Mouse (Mus musculus) gastrocnemius, postnatal 25 days (tissue): Measurements from ENCODE around the gene Cradd. TPM values are rescaled to one million over a fixed set of nuclear protein-coding genes. Genes with fewer than 3 reads are reported as not detected.

ENCODE experiments used
- DNase-seq: peaks from one replicate; pipeline ENCODE4 v3.0.0; 2022
- total RNA-seq, 2 experiments: library from RNA; stranded (reverse); gene quantifications; 1 replicate in 1 of 2; 2 replicates in 1 of 2; pipeline ENCODE4 v1.2.3; 2021

Gene Cradd
- total RNA-seq, 2 experiments from 2014 or later, result 8.3 to 8.5 TPM

DNA sequence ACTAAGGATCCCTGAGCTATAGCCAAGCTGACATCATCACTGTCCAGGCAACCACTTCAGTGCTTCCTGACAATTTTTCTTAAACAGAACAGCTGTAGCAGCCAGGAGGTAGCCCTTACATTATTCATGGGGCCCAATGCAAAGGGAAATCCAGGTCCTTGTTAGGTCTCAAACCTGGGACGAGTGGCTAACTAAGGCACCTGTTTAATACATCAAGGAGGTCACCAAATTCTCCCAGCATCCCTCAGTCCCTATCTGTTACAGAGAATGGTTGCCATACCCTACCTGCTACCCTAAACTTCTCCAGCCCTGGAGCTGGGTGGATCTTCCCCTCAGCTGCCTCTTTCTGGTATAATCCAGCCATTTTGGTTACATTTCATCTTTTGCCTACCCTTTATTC, 10.9 kb upstream of the Cradd start:
- no peak for DNase-seq

DNA sequence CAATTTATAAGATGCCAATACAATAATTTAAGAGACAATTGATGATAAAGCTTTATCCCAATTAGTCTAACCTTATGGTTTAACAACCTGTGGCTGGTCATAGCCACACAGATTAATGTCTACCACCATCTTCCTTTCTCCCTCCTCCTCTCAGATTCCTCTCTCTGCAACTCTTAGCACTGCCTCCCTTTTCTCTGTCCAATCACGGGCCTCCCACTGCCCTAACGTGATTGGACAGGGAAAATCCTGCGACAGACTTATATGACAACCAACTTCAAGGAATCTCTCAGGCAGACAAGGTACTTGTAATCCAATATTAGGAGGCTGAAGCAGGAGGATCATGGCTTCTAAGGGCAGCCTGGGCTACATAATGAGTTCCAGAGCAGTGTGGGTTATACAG, 8.7 kb upstream of the Cradd start:
- no peak for DNase-seq

DNA sequence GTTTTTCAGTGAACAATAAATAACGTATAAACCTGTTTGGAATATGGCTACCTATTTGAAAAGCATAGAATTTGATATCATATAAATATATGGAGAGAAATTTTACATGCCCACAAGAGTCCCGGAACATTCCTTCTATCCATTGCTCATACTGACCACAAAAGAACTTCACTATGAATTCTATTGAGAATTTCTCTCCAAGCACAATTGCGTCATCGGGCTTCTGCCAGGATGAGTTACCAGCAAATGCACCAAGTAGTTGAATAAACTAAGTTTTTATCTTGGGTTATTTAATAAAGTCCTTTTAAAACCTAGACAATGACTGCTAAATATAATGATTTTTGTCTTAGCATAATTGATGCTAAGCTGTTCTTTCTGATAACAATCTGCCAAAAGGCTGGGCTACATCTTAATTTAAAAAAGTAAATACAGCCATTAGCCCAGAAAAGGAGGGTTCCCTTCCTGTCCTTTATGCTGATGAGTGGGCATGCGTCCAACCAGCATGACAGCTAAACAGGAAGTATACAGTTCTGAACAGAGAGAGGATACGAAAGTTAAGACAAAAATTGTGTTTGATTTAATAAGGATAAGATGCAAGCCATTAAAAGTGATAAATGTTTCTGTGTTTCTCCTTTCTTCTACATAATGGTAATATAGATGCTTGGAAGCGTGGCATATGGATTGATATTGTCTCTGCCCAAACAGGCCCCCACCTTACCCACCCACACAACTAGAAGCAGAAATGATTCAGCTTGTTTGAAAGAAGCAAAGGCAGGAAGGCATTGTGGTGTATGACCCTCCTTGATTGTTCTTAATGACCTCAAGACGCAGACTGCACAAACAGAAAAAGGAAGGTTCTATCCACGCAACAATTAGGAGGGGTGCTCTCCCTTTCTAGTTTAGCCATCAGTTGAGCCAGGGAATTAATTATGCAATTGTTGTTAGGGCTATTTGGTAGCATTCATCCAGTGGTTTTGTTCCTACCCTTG, 6.7 kb upstream of the Cradd start:
- DNase-seq, result no peak

DNA sequence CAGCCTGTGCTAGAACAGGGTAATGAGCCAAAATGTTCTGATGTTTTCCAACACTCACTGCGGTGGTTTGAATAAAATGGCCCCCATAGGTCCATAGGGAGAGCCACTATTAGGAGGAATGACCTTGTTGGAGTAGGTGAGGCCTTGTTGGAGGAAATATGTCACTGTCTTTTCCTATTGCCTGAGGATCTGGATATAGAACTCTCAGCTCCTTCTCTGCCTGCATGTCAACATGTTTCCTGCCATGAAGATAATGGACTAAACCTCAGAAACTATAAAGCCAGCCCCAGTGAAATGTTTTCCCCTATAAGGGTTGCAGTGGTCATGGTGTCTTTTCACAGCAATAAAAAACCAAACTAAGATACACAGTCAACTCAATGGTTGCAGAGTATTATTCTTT, 6.0 kb upstream of the Cradd start:
- DNase-seq, result no peak

DNA sequence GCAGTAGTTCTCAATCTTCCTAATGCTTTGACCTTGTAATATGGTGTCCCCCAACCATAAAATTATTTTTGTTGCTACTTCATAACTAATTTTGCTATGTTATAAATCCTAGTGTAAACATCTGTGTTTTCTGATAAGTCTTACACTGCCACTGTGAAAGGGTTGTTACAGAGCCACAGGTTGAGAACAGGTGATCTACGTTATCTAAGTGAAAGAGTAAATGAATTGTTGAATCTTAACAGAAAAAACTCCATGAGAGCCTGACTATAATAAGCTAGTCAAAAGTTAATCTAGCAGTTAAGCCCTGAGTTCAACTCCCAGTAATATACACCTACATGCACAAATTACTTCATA, 322 bp upstream of the Cradd start:
- no peak for DNase-seq

DNA sequence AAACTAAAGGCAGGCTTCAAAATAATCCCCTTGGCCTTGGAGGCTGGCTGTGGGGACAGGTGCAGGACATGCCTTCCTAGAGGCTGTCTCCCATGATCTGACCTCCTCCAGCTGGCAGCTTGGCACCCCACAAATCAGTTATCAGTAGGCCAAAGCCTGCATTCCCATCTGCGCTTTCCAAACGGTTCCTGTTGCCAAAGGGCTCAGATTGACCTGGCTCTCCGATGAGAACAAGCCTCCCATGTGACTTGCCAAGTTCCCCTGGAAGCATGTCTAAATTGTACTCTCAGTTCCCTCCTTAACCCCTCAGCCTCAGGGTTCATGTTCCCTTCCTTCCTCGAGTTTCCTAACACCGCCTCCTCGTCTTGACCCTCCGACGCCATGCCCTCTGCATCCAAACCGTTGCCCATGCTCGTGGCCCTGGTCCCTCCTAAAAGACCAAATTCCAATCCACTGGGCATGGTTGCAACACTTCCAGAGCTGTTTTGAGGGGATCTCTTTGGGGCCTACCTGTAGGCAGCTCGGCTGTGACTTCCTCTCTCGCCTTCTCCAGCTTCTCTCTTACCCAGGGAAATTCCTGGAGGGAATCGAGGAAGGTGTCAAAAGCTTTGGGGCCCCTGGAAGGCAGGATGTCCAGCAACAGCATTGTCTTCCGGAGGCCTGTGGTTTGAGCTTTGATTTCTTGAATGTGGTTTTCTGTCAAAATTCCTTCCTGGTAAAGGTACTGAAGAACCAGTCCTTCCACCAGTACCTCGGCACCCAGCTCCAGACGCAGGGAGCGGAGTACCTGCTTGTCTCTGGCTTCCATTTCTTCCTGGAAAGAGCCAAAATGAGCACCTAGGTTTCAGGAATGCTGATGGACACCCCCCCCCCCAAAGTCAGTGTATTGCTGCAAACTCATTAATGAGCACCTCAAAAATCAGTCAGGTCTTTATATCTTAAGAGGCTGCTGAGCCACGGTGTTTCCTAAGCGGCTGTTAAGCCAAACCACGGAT, 1.6 kb downstream of the Cradd start:
- DNase-seq, result peak; percentile 90

DNA sequence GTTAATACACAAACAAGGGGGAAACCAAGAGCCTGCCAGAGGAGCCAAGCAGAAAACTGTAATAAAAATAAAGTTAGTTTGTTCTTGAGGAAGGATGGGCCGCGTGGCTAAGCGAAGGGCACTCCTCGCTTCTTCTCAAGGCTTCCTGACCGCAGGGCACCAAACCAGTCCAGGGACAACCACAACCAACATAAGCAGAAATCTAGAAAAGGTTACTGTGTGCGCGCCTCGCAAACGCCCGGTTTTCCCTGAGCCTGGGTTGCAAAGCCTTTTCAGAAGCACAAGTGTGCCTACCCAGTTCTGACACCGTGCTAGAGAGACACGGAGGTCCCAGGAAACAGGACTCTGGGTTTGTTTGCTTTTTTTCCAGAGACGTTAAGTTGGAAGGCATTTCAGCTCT, 4.9 kb downstream of the Cradd start:
- no peak for DNase-seq

DNA sequence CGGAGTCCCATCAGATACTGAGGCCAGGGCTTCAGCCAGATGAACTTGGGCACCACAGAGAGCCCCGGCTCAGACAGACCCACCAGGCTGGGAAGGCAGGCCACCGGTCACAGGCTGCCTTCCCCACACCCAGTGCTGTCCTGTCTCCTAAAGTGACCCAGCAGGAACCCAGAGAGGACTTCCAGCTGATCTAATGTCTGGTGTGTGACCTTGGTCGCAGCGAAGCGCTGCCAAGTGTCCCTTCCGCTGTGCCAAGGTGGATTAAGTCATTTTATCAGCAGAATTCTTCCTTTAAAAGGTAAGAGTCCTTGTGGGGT, 5.6 kb downstream of the Cradd start:
- DNase-seq, result peak; percentile 55

DNA sequence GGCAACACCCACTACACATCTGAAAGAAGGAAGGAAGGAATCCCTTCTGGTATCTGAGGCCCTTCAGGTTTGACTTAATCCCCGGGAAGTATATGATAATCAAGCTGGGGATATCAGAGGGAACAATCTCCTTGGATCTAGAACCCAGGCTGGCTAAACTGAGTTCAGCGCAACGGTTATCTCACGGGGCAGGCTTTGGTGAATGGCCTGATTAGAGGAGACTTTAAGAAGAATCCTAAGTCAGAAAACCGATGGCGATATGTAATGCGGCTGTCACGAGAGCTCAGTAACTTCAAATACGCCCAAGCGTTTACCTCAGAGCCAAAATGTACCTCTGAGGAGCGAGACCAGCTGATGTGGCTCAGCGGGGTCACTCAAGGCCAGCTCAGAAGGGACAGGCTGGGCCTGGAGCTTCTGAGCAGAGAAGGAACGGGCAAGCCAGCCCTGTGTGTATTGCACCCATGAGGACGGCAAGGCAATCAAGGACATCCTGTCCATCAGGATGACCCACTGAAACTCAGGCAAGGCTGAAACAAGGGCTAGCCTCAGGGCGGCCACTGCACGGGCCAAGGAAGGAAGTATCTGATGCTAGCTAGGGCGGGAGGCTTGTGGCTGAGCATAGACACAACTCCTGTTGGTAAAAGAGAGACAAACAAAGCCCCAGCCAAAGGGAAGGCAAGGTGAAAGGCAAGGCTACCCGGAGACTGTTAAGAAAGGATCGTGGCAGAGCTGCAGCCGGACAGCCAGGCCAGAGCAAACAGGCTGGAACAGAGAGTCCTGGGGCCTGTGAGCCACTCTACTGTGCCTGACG, 6.1 kb downstream of the Cradd start:
- DNase-seq, result peak; percentile 76

DNA sequence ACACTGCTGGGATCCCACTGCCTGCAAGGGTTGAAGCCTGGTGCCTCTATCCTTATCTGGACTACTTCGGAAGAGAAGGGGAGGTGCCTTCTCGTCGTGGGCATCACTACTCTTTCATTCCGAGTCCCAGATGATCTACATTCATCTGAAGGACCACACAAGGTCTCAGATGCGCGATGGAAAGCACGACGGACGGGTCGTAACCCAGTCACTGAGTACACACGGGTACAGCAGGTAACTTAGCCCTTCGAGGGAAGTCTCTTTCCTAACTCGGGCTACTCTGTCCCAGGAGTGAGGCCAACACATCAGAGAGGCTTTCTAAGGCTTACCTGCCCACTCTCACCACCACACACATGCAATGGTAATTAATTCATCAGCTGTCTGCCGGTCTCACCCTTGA, 6.8 kb downstream of the Cradd start:
- no peak for DNase-seq

DNA sequence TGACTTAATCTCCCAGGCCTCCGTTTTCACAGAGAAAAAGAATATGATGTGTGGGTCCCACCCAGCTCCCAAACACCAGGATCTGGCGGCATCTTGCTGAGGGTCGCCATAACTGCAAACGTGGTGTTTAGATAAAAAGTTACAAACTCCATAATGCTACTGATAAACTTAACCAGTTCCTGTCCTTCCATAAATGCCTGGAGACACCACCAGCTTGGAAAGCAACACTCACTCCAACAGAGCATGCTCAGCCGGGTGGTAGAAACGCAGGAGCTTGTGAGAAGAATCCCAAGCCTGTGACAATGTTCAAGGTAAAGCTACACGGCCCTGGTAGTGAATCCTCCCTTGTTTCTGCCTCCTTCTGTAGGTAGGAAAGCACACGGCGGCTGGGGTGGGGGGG, 7.3 kb downstream of the Cradd start:
- no peak for DNase-seq

DNA sequence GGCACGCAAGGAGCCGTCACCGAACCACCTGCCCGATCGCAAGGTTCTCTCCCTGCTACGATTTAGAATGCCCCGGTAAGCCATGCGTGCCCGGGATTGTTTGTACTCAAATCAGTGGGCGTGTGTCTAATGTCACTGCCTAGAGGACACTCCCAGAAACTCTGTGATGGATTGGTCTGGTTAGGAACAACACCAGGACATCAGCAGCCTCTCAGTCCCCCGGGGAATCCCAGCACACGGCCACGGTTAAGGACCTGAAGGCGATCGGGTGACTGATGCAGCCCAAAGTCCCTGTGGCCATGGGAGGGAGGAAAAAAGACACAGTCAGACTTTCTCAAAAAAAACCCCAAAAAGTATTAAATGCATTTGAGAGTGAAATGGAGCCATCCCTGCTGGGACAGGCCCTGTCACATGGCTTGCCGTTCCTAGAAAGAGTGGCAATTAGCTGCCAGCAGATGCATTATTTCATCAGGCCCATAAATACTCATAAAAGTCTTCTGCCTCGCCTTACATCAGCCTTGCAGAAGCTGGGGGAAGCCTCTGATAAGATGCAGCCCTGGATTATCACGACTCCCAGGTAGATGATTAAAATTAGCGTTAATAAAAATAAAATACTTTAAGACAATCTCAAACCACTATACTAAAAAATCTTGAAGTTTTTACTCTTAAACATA, 8.0 kb downstream of the Cradd start:
- DNase-seq, result no peak

DNA sequence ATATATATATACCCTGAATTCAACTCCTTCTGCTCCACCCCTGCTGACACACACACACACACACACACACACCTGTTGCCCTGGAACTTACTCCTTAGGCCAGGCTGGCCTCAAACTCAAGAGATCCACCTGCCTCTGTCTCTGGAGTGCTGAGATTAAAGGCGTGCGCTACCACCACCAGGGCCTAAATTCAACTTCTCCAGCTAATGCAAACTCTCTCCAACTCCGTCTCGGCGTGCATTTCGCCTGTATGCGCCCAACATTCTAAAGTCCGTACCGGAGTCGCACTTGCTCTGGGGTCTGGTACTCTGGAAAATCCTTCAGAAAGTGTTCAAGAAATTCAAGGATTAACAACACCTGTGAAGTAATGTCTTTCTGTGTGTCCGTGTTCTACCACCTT, 8.6 kb downstream of the Cradd start:
- DNase-seq, result no peak

DNA sequence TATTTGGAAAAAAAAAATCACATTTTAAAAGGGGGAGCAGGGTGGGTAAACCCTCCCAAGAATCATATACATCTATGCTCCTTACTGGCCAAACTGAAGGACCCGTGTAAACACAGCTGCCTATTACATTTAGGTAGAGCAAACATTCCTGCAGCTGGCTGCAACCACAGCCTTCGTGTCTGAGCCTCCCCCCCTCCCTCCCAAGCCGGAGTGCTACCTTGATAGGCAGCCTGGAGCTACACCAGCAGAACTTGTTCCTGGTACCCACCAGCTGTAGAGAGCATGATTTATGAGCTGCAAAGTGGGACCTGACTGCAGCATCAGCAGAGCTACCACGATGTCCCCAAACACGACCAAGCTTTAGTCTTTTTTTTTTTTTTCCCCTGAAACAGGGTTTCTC, 9.9 kb downstream of the Cradd start:
- DNase-seq, result no peak

DNA sequence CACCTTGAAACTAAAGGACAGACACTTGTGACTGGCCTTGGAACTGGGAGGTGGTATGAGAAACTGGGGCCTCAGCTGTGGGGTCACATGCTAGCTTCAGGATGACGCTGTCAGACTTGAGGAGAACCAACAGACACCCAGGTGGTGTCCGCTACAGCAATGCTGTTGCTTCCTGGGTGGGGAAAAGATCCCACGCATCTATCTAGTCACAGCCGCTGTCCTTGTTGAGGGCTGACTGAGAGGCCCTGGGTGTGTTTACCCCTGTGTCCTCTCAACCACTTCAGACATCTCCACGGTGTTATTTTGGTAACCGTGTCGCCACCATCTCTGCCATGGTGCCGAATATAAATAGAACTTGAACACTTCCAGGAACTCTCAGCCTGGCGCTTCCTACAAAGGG, 10.4 kb downstream of the Cradd start:
- DNase-seq, result no peak

DNA sequence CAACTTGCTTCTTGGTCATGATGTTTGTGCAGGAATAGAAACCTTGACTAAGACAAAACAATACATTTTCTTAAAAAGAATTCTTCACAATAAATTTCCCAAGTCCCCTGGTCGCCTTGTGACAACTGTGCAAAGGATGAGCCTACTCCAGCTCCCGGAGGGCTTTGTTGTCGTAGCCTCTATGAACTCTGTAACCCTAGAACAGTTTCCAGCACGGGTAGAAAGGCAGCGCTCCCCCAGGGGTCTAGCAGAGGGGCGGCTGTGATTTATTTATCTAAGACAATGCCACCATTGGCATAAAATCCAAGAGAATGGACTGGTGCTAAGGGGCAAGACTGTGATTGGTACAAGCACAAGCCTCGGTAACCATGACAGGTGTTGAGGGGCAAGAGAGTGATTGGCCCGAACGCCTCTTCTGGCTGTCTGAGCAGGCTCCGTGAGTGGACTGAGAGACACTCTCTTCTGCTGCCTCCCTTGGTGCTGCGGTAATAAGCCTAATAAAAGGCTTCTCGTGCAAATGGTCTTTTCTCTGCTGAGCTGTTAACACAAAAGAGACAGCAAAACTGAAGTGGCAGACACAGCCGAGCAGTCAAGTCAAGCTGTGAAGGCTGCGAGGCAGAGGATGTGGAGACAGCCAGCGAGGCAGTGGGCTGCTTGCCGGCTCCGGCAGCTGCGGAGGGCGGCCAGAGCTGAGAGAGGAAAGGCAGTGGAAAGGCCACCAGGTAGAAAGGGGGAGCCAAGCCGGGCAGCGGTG, 13.1 kb downstream of the Cradd start:
- DNase-seq, result no peak

DNA sequence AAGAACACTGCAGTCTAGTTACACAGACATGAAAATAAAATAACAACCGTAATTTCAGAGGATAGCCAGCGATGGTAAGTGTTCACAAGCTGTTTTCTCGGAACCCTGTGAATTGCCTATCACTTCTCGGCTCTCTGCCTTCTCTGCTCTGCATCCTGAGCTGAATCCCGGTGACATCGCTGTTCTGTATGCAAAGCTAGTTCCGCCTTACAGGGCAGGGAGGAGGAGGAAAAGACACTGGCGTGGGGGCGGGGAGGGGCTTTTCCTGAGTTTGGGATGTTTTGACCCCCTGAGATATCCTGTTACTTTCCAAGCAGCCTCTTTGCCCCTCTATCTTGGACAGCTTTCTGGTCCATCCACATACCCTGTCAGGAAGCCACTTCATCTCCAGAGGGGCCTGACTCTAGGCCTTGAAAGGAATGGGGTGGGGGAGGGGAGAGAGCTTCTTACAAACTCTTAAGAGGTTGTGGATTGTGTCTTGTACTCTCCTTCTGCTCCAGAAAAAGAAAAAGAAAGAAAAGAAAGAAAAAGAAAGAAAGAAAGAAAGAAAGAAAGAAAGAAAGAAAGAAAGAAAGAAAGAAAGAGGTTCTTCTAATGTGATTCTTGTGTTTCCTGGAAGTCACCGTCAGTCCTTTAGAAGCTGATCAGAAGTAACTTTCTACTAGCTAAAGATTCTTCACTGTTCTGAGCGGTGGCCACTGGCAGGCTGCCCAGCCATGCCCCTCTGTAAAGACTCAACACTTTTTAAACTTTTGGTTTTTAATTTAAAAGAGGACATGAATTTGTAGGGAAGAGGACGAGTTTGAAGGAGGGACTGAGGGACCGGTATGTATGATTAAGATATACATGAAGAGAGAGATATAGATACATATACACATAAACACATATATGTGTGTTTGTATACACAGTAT, 14.3 kb downstream of the Cradd start:
- no peak for DNase-seq

DNA sequence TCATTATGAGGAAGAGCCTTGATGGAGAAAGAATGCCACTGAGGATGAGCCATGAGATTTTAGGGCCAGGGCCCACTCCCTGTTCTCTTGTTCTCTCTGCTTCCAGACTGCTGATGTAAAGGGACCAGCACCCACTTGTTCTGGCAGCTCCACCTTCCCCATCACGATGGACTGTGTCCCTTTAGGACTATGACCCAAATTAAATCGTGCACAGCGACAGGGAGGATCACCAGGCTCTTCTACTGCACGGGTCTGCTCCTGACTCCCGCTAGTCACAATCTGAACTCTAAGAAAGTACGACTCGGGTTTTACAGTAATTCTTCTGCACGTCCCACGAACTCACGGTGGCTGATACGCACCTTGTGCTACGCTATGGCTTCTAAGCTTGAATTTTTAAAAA, 14.9 kb downstream of the Cradd start:
- DNase-seq, result no peak

DNA sequence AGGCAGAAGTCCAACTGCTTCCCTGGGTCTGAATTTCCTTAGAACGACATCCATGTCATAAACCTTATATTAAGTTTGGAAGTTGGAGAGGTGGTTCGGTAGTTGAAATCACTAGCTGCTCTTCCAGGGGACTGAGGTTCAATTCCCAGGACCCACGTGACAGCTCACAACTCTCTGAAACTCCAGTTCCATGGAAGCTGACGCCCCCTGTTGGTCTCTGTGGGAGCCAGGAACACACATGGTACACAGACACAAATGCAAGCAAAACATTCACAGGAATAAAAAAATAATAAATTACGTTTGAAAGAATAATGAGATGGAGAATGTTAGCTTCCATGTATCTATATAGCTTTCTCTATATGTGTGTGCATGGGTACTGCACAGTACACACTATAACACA, 16.0 kb downstream of the Cradd start:
- DNase-seq, result no peak
